Mouse (Mus musculus): Measurements from ENCODE around the gene Plcl2. TPM values are rescaled to one million over a fixed set of nuclear protein-coding genes. Genes with fewer than 3 reads are reported as not detected.

The Plcl2 gene
- polyA plus RNA-seq, 1 experiment from 2014 or later: 5.0 TPM

GRCm38 (mm10) chr17:50506861-50507321 lies 2.3 kb upstream of the Plcl2 start:
- Histone ChIP-seq H3K4me1 (peaks cover 23% of the 10 kb centered on the region), H3K4me3 (no peak overlapping the region), H3K9me3 (replicated peaks) (no peaks in the 10 kb centered on the region), H3K27me3 (ENCODE audit: low read depth, poor library complexity, severe bottlenecking) (peaks cover 7% of the 10 kb centered on the region), H3K36me3 (no peaks in the 10 kb centered on the region), H3K27ac (no peak overlapping the region)
- WGBS: 87% methylated on average over 13 of the region's 13 CpGs
- DNase-seq (ENCODE audit: low spot score): no peak

DNA sequence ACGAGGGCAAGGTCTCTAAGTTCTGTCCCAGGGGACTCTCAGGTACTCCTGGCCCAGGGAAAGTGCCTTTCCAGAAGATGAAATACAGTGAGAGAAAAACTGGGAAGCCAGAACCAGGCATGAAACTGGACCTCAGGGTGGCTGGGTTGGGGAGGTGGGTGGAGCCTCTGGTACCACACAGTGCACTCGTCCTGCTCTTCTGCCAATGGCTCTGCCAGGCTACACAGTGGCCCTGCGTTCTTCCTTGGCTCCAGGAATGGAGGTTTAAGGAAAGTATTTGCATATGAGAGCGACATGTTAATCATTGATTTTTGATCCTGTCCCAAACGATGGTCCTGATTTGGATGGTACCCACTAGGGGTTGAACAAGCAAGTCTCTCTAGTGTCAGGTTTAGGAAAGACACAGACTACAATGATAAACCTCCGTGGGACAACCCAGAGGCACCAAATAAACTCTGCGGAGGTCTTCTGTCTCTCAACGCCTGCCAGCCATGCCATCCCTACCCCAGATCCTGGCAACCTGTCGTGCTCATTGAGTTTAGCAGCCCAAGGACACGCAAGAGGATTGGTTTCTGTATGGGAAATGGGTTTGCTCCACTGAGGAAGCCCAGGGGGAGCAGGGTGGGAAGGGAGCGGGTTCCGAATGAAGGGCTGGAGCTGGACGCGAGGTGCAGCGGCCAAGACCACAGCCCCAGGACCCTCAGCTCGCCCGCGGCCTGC lies 988 bp upstream of the Plcl2 start:
- Histone ChIP-seq H3K4me1 (peaks cover 24% of the 10 kb centered on the region), H3K27me3 (ENCODE audit: low read depth, poor library complexity, severe bottlenecking) (peaks cover 7% of the 10 kb centered on the region), H3K9me3 (replicated peaks) (no peaks in the 10 kb centered on the region), H3K27ac (peak overlapping the region; percentile 97), H3K4me3 (peak overlapping the region; percentile 93), H3K36me3 (no peaks in the 10 kb centered on the region)
- 15% methylated on average over 18 of the region's 18 CpGs for WGBS
- DNase-seq (ENCODE audit: low spot score): no peak

GRCm38 (mm10) chr17:50508775-50509250 lies 390 bp upstream of the Plcl2 start:
- peak overlapping the region; percentile 97 for H3K27ac ChIP-seq
- under 1% methylated on average over 49 of the region's 72 CpGs for WGBS
- peak; percentile 90 for DNase-seq (ENCODE audit: low spot score)
- no peaks in the 10 kb centered on the region for H3K9me3 ChIP-seq (replicated peaks)
- peak overlapping the region; percentile 93 for H3K4me3 ChIP-seq
- peaks cover 26% of the 10 kb centered on the region for H3K4me1 ChIP-seq
- H3K36me3 ChIP-seq: no peaks in the 10 kb centered on the region
- H3K27me3 ChIP-seq (ENCODE audit: low read depth, poor library complexity, severe bottlenecking): peaks cover 7% of the 10 kb centered on the region

- 50% methylated on average over 2 of the region's 2 CpGs for WGBS
- peaks cover 26% of the 10 kb centered on the region for H3K4me1 ChIP-seq
- H3K36me3 ChIP-seq: no peaks in the 10 kb centered on the region
- H3K27ac ChIP-seq: no peak overlapping the region
- H3K4me3 ChIP-seq: peak overlapping the region; percentile 93
- no peak for DNase-seq (ENCODE audit: low spot score)
- peaks cover 7% of the 10 kb centered on the region for H3K27me3 ChIP-seq (ENCODE audit: low read depth, poor library complexity, severe bottlenecking)
- H3K9me3 ChIP-seq (replicated peaks): no peaks in the 10 kb centered on the region
These were observed 1.1 kb downstream of the Plcl2 start for GRCm38 (mm10) chr17:50510279-50510678.

DNA sequence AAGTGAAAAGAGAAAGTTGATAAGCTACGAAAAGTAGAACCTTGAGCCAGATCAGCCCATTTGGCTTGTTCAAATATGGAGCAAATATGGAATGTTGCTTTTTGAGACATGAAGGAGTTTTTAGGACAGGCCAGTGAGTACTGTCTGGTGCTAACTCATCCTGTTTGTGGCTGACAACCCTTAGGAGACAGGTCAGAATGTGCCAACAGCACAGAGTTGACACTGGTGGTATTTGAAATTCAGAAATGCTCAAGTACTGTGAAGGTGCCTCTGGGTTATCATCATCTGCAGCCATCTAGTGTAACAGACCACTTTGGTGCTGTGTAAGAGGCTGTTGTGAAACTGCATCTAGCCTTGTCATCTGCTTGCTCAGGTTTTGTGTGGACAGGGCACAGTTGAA lies 1.5 kb downstream of the Plcl2 start:
- no peak for DNase-seq (ENCODE audit: low spot score)
- Histone ChIP-seq H3K27ac (no peak overlapping the region), H3K9me3 (replicated peaks) (no peaks in the 10 kb centered on the region), H3K4me1 (peaks cover 26% of the 10 kb centered on the region), H3K36me3 (no peaks in the 10 kb centered on the region), H3K27me3 (ENCODE audit: low read depth, poor library complexity, severe bottlenecking) (peaks cover 7% of the 10 kb centered on the region), H3K4me3 (peak overlapping the region; percentile 93)
- WGBS: 94% methylated on average over 1 of the region's 1 CpGs

DNA sequence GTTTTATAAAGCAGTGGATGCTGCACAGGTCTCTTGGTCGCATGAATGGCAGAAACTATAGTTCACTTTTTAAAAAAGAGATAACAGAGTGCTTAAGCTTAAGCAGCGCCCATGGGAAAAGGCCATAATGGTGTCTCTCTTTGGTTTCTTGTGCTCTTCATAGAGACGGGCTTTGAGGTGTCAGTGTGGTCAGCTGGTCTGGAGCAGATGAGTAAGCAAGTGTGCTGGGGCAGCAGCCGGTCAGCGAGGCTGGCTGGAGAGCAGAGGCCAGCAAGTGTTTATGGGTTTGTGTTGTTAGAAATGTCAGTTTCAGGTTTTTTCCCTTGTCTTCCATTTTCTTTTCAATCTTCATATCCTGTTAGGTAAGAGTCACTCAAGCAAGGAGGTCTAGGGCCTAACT lies 3.0 kb downstream of the Plcl2 start:
- Histone ChIP-seq H3K27me3 (ENCODE audit: low read depth, poor library complexity, severe bottlenecking) (peaks cover 7% of the 10 kb centered on the region), H3K9me3 (replicated peaks) (no peaks in the 10 kb centered on the region), H3K4me1 (peaks cover 26% of the 10 kb centered on the region), H3K27ac (no peak overlapping the region), H3K4me3 (no peak overlapping the region), H3K36me3 (no peaks in the 10 kb centered on the region)
- WGBS: 79% methylated on average over 5 of the region's 5 CpGs
- no peak for DNase-seq (ENCODE audit: low spot score)

DNA sequence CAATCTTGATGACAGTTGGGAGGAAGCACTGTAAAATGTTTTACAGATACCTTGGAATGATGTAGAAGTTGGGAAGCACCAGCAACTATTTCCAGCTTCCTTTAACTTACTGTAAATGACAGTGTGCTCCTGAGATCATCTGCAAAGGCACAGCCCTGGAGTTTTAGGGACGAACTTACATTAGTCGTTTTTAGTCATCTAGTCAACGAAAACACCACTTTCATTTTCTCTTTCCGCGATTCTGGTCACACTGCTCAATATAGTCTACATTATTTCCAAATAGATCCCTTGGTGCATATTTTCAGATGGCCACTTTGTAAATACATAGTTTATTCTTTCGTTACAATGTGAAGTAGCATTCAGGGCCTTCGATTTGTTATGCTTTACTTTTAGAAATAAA lies 3.6 kb downstream of the Plcl2 start:
- H3K9me3 ChIP-seq (replicated peaks): no peaks in the 10 kb centered on the region
- WGBS: 96% methylated on average over 7 of the region's 7 CpGs
- no peak for DNase-seq (ENCODE audit: low spot score)
- H3K27ac ChIP-seq: no peak overlapping the region
- H3K27me3 ChIP-seq (ENCODE audit: low read depth, poor library complexity, severe bottlenecking): peaks cover 6% of the 10 kb centered on the region
- H3K4me1 ChIP-seq: peaks cover 26% of the 10 kb centered on the region
- no peak overlapping the region for H3K4me3 ChIP-seq
- H3K36me3 ChIP-seq: no peaks in the 10 kb centered on the region

DNA sequence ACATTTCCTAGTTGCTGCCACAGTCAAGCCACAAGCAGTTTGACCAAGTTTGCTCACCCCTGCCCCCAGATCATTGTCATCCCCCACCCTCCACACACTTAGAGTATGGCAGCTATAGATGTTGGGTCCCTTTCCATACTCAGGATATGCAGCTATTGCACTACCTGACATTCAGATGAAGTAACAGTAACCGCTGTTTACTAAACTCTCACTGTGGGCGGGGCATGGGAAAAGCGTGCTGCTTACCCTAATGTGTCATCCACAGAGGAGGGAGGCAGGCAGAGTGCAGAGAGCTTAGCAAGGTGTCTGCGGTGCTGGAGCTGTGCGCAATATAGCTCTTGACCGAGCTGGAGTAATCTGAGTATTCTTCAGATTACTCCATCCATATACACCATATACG lies 4.2 kb downstream of the Plcl2 start:
- H3K4me1 ChIP-seq: peaks cover 21% of the 10 kb centered on the region
- H3K4me3 ChIP-seq: no peak overlapping the region
- H3K36me3 ChIP-seq: no peaks in the 10 kb centered on the region
- H3K9me3 ChIP-seq (replicated peaks): no peaks in the 10 kb centered on the region
- H3K27me3 ChIP-seq (ENCODE audit: low read depth, poor library complexity, severe bottlenecking): peaks cover 1% of the 10 kb centered on the region; the same call in 1 of the 2 replicates
- WGBS: 93% methylated on average over 7 of the region's 7 CpGs
- DNase-seq (ENCODE audit: low spot score): no peak
- no peak overlapping the region for H3K27ac ChIP-seq

DNA sequence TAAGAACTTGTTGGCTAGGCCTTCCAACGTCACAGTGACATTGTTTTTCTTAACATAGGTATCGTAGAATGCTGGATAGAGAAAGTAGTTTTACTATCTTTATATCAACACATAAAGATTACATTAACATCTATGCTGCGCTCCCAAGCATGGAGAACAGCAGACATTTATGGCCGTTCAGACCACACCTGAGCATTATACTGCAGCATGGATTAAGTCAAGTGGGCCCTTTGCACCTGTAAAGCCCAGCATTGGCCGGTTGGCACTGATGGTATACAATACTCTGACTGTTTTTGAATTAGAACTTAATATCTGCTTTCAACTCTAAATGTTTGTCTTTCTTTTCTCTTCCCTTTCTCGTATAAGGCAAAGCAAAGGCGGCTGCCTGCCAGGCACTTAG lies 4.8 kb downstream of the Plcl2 start:
- Histone ChIP-seq H3K27me3 (ENCODE audit: low read depth, poor library complexity, severe bottlenecking) (no peaks in the 10 kb centered on the region), H3K36me3 (no peaks in the 10 kb centered on the region), H3K27ac (no peak overlapping the region), H3K9me3 (replicated peaks) (no peaks in the 10 kb centered on the region), H3K4me1 (peaks cover 17% of the 10 kb centered on the region), H3K4me3 (no peak overlapping the region)
- DNase-seq (ENCODE audit: low spot score): no peak
- 93% methylated on average over 7 of the region's 7 CpGs for WGBS

DNA sequence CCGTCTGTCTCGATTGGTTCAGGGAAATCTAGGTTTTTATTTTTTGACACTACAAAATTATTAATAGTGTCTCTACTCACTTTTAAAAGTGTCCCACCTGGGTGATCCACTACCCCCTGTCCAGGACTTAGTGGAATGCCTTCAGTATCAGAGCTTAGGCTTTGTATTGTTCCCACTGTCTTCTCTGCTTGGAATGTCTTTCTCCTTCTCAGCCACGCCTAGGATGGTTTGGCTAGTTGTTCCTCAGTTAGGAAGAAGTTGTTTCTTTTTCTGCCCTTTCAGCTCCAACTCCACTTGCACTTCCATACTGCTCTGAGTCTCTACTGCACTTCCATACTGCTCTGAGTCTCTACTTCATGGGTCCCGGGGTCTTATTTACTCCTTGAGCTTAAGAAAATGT lies 6.7 kb downstream of the Plcl2 start:
- 85% methylated on average over 4 of the region's 4 CpGs for WGBS
- DNase-seq (ENCODE audit: low spot score): no peak
- peaks cover 5% of the 10 kb centered on the region for H3K4me1 ChIP-seq
- H3K27me3 ChIP-seq (ENCODE audit: low read depth, poor library complexity, severe bottlenecking): no peaks in the 10 kb centered on the region
- H3K36me3 ChIP-seq: no peaks in the 10 kb centered on the region
- no peaks in the 10 kb centered on the region for H3K9me3 ChIP-seq (replicated peaks)
- H3K4me3 ChIP-seq: no peak overlapping the region
- H3K27ac ChIP-seq: no peak overlapping the region

GRCm38 (mm10) chr17:50517781-50518415 lies 8.7 kb downstream of the Plcl2 start:
- Histone ChIP-seq H3K27me3 (ENCODE audit: low read depth, poor library complexity, severe bottlenecking) (no peaks in the 10 kb centered on the region), H3K9me3 (replicated peaks) (no peaks in the 10 kb centered on the region), H3K4me3 (no peak overlapping the region), H3K36me3 (no peaks in the 10 kb centered on the region), H3K27ac (no peak overlapping the region), H3K4me1 (peaks cover 3% of the 10 kb centered on the region; the same call in 1 of the 2 replicates)
- DNase-seq (ENCODE audit: low spot score): no peak
- 87% methylated on average over 6 of the region's 6 CpGs for WGBS

- no peaks in the 10 kb centered on the region for H3K36me3 ChIP-seq
- H3K27me3 ChIP-seq (ENCODE audit: low read depth, poor library complexity, severe bottlenecking): no peaks in the 10 kb centered on the region
- no peaks in the 10 kb centered on the region for H3K9me3 ChIP-seq (replicated peaks)
- no peak overlapping the region for H3K27ac ChIP-seq
- H3K4me3 ChIP-seq: no peak overlapping the region
- 94% methylated on average over 5 of the region's 5 CpGs for WGBS
- H3K4me1 ChIP-seq: no peaks in the 10 kb centered on the region
- DNase-seq (ENCODE audit: low spot score): no peak
These were observed 10.4 kb downstream of the Plcl2 start for GRCm38 (mm10) chr17:50519588-50519987.

GRCm38 (mm10) chr17:50522473-50523083 lies 13.4 kb downstream of the Plcl2 start:
- H3K27ac ChIP-seq: no peak overlapping the region
- H3K4me3 ChIP-seq: no peak overlapping the region
- no peaks in the 10 kb centered on the region for H3K9me3 ChIP-seq (replicated peaks)
- H3K36me3 ChIP-seq: no peaks in the 10 kb centered on the region
- H3K27me3 ChIP-seq (ENCODE audit: low read depth, poor library complexity, severe bottlenecking): no peaks in the 10 kb centered on the region
- H3K4me1 ChIP-seq: no peaks in the 10 kb centered on the region; the same call in 1 of the 2 replicates
- 91% methylated on average over 5 of the region's 5 CpGs for WGBS
- no peak for DNase-seq (ENCODE audit: low spot score)
